Mouse (Mus musculus): ENCODE results near the gene 1700093K21Rik. TPM values are rescaled to one million over a fixed set of nuclear protein-coding genes. Genes with fewer than 3 reads are reported as not detected.
"Not testable (repeated sequence)": the region's sequence is repeated elsewhere in the genome, so short reads cannot be mapped to it uniquely, and the experiment has no call there.

1700093K21Rik gene
- total RNA-seq (2021) = not detected
- long read RNA-seq, experiment 1 = 0 reads
- long read RNA-seq, experiment 2 = 0 reads

GRCm38 (mm10) chr11:23520473-23521205 lies at the start of gene 1700093K21Rik:
Gene 1700093K21Rik (minus strand): TSS chr11:23521155.
- no peak for DNase-seq

GRCm38 (mm10) chr11:23570130-23570529 lies 49.2 kb upstream of the 1700093K21Rik start:
- peak in 1 of 2 experiments; percentile 11 for DNase-seq

GRCm38 (mm10) chr11:23565761-23566160 lies 44.8 kb upstream of the 1700093K21Rik start:
- DNase-seq = peak; percentile 72 to 78

- DNase-seq = no peak
Observed at GRCm38 (mm10) chr11:23557039-23557630, 36.2 kb upstream of the 1700093K21Rik start.

- DNase-seq = no peak
Observed at GRCm38 (mm10) chr11:23537446-23537845, 16.5 kb upstream of the 1700093K21Rik start.

- no peak for DNase-seq
Observed at GRCm38 (mm10) chr11:23518981-23519380, 2.0 kb downstream of the 1700093K21Rik start.

GRCm38 (mm10) chr11:23515315-23515714 lies 5.6 kb downstream of the 1700093K21Rik start:
- DNase-seq = no peak

GRCm38 (mm10) chr11:23514785-23515184 lies 6.2 kb downstream of the 1700093K21Rik start:
- not testable (repeated sequence) for DNase-seq

GRCm38 (mm10) chr11:23504801-23505200 lies 16.2 kb downstream of the 1700093K21Rik start:
- DNase-seq = not testable (repeated sequence)

- DNase-seq = no peak
Observed at GRCm38 (mm10) chr11:23498609-23499008, 22.3 kb downstream of the 1700093K21Rik start.

- peak; percentile 99 to 100 for DNase-seq
Observed at GRCm38 (mm10) chr11:23497718-23498509, 23.0 kb downstream of the 1700093K21Rik start, which contains the start of gene Ahsa2. Gene Ahsa2 (minus strand): TSS chr11:23498030.

GRCm38 (mm10) chr11:23497335-23497717 lies 23.6 kb downstream of the 1700093K21Rik start:
- DNase-seq = peak; percentile 74 to 82

- DNase-seq = no peak
Observed at GRCm38 (mm10) chr11:23496661-23497060, 24.3 kb downstream of the 1700093K21Rik start.

GRCm38 (mm10) chr11:23495231-23495630 lies 25.7 kb downstream of the 1700093K21Rik start:
- no peak for DNase-seq

GRCm38 (mm10) chr11:23492048-23492790 lies 28.7 kb downstream of the 1700093K21Rik start:
- DNase-seq = no peak

GRCm38 (mm10) chr11:23489955-23490354 lies 31.0 kb downstream of the 1700093K21Rik start:
- DNase-seq = no peak

Small RNAs within 50 kb of the gene (microRNA-seq; reads per million reads assigned to microRNA genes)
- gene Gm47279 = not detected

Other genes starting within 250 kb of the 1700093K21Rik start
- 10 to 100 TPM; 65.8 to 68.1 TPM for gene Usp34, start 214.3 kb downstream of the 1700093K21Rik start, total RNA-seq (2021)
- gene Ahsa2, start 23.1 kb downstream of the 1700093K21Rik start, total RNA-seq (2021) = 10 to 100 TPM; 48.0 to 98.0 TPM
- gene 0610010F05Rik, start 112.5 kb upstream of the 1700093K21Rik start, total RNA-seq (2021) = 10 to 100 TPM; 13.3 to 13.4 TPM
- 10 to 100 TPM; 13.9 to 16.4 TPM for gene Pus10, start 144.5 kb upstream of the 1700093K21Rik start, total RNA-seq (2021)
- gene Pex13, start 144.8 kb upstream of the 1700093K21Rik start, total RNA-seq (2021) = 10 to 100 TPM; 59.7 to 76.6 TPM
- 1 to 10 TPM; 8.5 to 8.8 TPM for gene Rel, start 249.8 kb upstream of the 1700093K21Rik start, total RNA-seq (2021)